Mouse (Mus musculus) spleen, adult 18-20 months (tissue): ENCODE results near the gene Adra1d.
A peak's percentile ranks its signal among the peaks of the same experiment; 100 is the strongest.

Experiments used
- DNase-seq, 2 experiments: peaks; one replicate each; pipeline ENCODE4 v3.0.0; 2022; ENCODE audit warnings: mixed read lengths in 2 of 2

Adra1d gene

GRCm38 (mm10) chr2:131538341-131538740 is 23.7 kb downstream of the Adra1d start:
- DNase-seq, result no peak

- no peak for DNase-seq
Measured at GRCm38 (mm10) chr2:131535168-131535567, 26.9 kb downstream of the Adra1d start.

- no peak for DNase-seq
Measured at GRCm38 (mm10) chr2:131531271-131531670, 30.8 kb downstream of the Adra1d start.

- peak; percentile 20 to 50 for DNase-seq
Measured at GRCm38 (mm10) chr2:131530623-131531008, 31.5 kb downstream of the Adra1d start.

- DNase-seq, result peak in 1 of 2 experiments; percentile 28
Measured at GRCm38 (mm10) chr2:131529898-131530622, 32.0 kb downstream of the Adra1d start.

- no peak for DNase-seq
Measured at GRCm38 (mm10) chr2:131527061-131527460, 35.0 kb downstream of the Adra1d start.

GRCm38 (mm10) chr2:131520743-131521142 is 41.3 kb downstream of the Adra1d start:
- no peak for DNase-seq

- no peak for DNase-seq
Measured at GRCm38 (mm10) chr2:131518790-131519189, 43.3 kb downstream of the Adra1d start.

- no peak for DNase-seq
Measured at GRCm38 (mm10) chr2:131517550-131517949, 44.5 kb downstream of the Adra1d start.

GRCm38 (mm10) chr2:131514055-131514621 is 47.9 kb downstream of the Adra1d start:
- DNase-seq, result no peak

GRCm38 (mm10) chr2:131513477-131513876 is 48.6 kb downstream of the Adra1d start:
- no peak for DNase-seq

GRCm38 (mm10) chr2:131510531-131510930 is 51.6 kb downstream of the Adra1d start:
- DNase-seq, result no peak

GRCm38 (mm10) chr2:131509671-131510313 is 52.3 kb downstream of the Adra1d start:
- DNase-seq, result peak; percentile 26 to 44

- DNase-seq, result no peak
Measured at GRCm38 (mm10) chr2:131508501-131508900, 53.6 kb downstream of the Adra1d start.

- DNase-seq, result no peak
Measured at GRCm38 (mm10) chr2:131506358-131506757, 55.7 kb downstream of the Adra1d start.

GRCm38 (mm10) chr2:131505431-131505830 is 56.7 kb downstream of the Adra1d start:
- DNase-seq, result no peak

GRCm38 (mm10) chr2:131502561-131502960 is 59.5 kb downstream of the Adra1d start:
- DNase-seq, result no peak

- no peak for DNase-seq
Measured at GRCm38 (mm10) chr2:131501886-131502285, 60.2 kb downstream of the Adra1d start.

GRCm38 (mm10) chr2:131499290-131499845 is 62.7 kb downstream of the Adra1d start:
- no peak for DNase-seq

GRCm38 (mm10) chr2:131498219-131498618 is 63.9 kb downstream of the Adra1d start:
- DNase-seq, result no peak

GRCm38 (mm10) chr2:131497224-131497856 is 64.7 kb downstream of the Adra1d start:
- no peak for DNase-seq

- no peak for DNase-seq
Measured at GRCm38 (mm10) chr2:131496125-131496820, 65.8 kb downstream of the Adra1d start.
